Mouse (Mus musculus) spleen, postnatal 4 days (tissue): ENCODE data around the gene Hmg20b.

Experiments
- DNase-seq, 2 experiments: peaks; one replicate each; pipeline ENCODE4 v3.0.0; 2022; ENCODE audit warnings: low spot score in 2 of 2

The Hmg20b gene

GRCm38 (mm10) chr10:81350351-81351063 is at the start of gene Hmg20b:
TSS of gene Hmg20b (minus strand) at chr10:81350480.
- peak; percentile 99 for DNase-seq

GRCm38 (mm10) chr10:81399798-81400308 is 49.6 kb upstream of the Hmg20b start:
- DNase-seq: no peak

- DNase-seq: no peak
These were observed 49.0 kb upstream of the Hmg20b start for GRCm38 (mm10) chr10:81399296-81399695.

- no peak for DNase-seq
These were observed 46.5 kb upstream of the Hmg20b start for GRCm38 (mm10) chr10:81396749-81397148.

- no peak for DNase-seq
These were observed 45.6 kb upstream of the Hmg20b start for GRCm38 (mm10) chr10:81395865-81396264.

GRCm38 (mm10) chr10:81395127-81395526 is 44.8 kb upstream of the Hmg20b start:
- peak; percentile 75 to 93 for DNase-seq

- no peak for DNase-seq
These were observed 43.3 kb upstream of the Hmg20b start for GRCm38 (mm10) chr10:81393456-81394063.

- no peak for DNase-seq
These were observed 42.5 kb upstream of the Hmg20b start, which contains the start of gene Smim24 for GRCm38 (mm10) chr10:81392781-81393185. TSS of gene Smim24 (plus strand) at chr10:81393051.

GRCm38 (mm10) chr10:81392270-81392669 is 42.0 kb upstream of the Hmg20b start:
- no peak for DNase-seq

- DNase-seq: no peak
These were observed 40.3 kb upstream of the Hmg20b start for GRCm38 (mm10) chr10:81390678-81390965.

GRCm38 (mm10) chr10:81389801-81390677 is 39.8 kb upstream of the Hmg20b start:
- DNase-seq: peak; percentile 79 to 94

GRCm38 (mm10) chr10:81389373-81389772 is 39.1 kb upstream of the Hmg20b start:
- DNase-seq: no peak

GRCm38 (mm10) chr10:81388505-81389055 is 38.3 kb upstream of the Hmg20b start, which contains the start of gene Gm48552:
TSS of gene Gm48552 (plus strand) at chr10:81389005.
- DNase-seq: no peak

GRCm38 (mm10) chr10:81387716-81388115 is 37.4 kb upstream of the Hmg20b start:
- DNase-seq: no peak

- no peak for DNase-seq
These were observed 35.5 kb upstream of the Hmg20b start for GRCm38 (mm10) chr10:81385603-81386306.

GRCm38 (mm10) chr10:81384605-81384982 is 34.3 kb upstream of the Hmg20b start:
- DNase-seq: no peak

GRCm38 (mm10) chr10:81383802-81384604 is 33.7 kb upstream of the Hmg20b start, which contains the start of the genes Dohh and Gm48551:
TSS of gene Dohh (plus strand) at chr10:81384428.
TSS of gene Gm48551 (plus strand) at chr10:81384466.
- DNase-seq: peak; percentile 100

GRCm38 (mm10) chr10:81382039-81382438 is 31.8 kb upstream of the Hmg20b start:
- DNase-seq: peak; percentile 94 to 96

GRCm38 (mm10) chr10:81379809-81380378 is 29.6 kb upstream of the Hmg20b start:
- no peak for DNase-seq

GRCm38 (mm10) chr10:81379183-81379553 is 28.9 kb upstream of the Hmg20b start:
- no peak for DNase-seq
